Mouse (Mus musculus): ENCODE results near the gene Actc1. TPM values are rescaled to one million over a fixed set of nuclear protein-coding genes. Genes with fewer than 3 reads are reported as not detected.

The Actc1 gene
- polyA plus RNA-seq, 1 experiment from 2014 or later, result 116 TPM

- WGBS, result 58% methylated on average over 1 of the region's 1 CpGs
- no peaks in the 10 kb centered on the region for H3K36me3 ChIP-seq (replicated peaks; ENCODE audit: control insufficient read depth, insufficient read depth, low read depth, low read length)
- DNase-seq (ENCODE audit: low spot score) (no peak), ATAC-seq (replicated peaks; ENCODE audit: insufficient number of reproducible peaks, low FRiP score, low TSS enrichment, low read depth) (no peak)
- H3K4me2 ChIP-seq (ENCODE audit: low read depth, low read length), result no peak overlapping the region
- H3K4me3 ChIP-seq (ENCODE audit: low read depth, low read length), result no peak overlapping the region
- no peak overlapping the region for H3K27ac ChIP-seq (replicated peaks; ENCODE audit: low read depth, low read length)
- H3K27me3 ChIP-seq (ENCODE audit: control insufficient read depth, insufficient read depth, low read length), result no peaks in the 10 kb centered on the region
- H3K9ac ChIP-seq (replicated peaks; ENCODE audit: low read length), result no peak overlapping the region
- no peaks in the 10 kb centered on the region for H3K9me3 ChIP-seq (replicated peaks; ENCODE audit: control insufficient read depth, low read length)
- no peaks in the 10 kb centered on the region for H3K4me1 ChIP-seq (ENCODE audit: control insufficient read depth, insufficient read depth, low read length)
Measured at GRCm38 (mm10) chr2:114059608-114060007, 6.3 kb upstream of the Actc1 start.

GRCm38 (mm10) chr2:114058226-114058796 lies 5.0 kb upstream of the Actc1 start:
- H3K36me3 ChIP-seq (replicated peaks; ENCODE audit: control insufficient read depth, insufficient read depth, low read depth, low read length), result no peaks in the 10 kb centered on the region
- no peaks in the 10 kb centered on the region for H3K4me1 ChIP-seq (ENCODE audit: control insufficient read depth, insufficient read depth, low read length)
- no peak overlapping the region for H3K4me2 ChIP-seq (ENCODE audit: low read depth, low read length)
- no peak overlapping the region for H3K27ac ChIP-seq (replicated peaks; ENCODE audit: low read depth, low read length)
- H3K9ac ChIP-seq (replicated peaks; ENCODE audit: low read length), result no peak overlapping the region
- DNase-seq (ENCODE audit: low spot score) (no peak), ATAC-seq (replicated peaks; ENCODE audit: insufficient number of reproducible peaks, low FRiP score, low TSS enrichment, low read depth) (no peak)
- WGBS, result 92% methylated on average over 10 of the region's 10 CpGs
- H3K4me3 ChIP-seq (ENCODE audit: low read depth, low read length), result no peak overlapping the region
- no peaks in the 10 kb centered on the region for H3K27me3 ChIP-seq (ENCODE audit: control insufficient read depth, insufficient read depth, low read length)
- H3K9me3 ChIP-seq (replicated peaks; ENCODE audit: control insufficient read depth, low read length), result no peaks in the 10 kb centered on the region

DNA sequence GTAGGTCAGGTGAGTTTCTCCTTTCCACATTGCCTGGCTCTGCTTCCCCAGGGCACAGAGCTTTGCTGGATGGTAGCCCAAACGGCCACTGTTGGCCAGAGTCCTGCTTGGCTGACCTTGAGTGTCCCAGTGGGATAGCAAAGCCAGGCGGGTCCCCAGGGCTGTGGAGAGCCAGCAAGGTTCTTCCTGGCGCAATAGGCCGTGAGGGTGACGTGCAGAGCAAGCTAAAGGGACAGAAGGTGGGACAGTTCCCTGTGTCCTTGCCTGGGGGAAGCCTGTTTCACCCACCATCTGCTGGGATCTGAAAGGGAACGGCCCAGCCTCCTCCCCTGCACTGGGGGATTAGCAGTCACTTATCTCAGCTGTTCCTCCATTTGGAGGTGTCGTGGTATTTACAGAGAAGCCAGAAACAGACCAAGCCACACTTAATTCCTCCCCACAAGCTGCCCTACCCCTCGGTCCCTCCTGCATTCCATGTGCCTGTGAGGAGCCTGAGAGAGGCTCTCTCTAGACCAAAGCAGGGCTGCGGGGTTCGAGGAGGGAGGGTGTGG lies 4.0 kb upstream of the Actc1 start:
- Histone ChIP-seq H3K27me3 (ENCODE audit: control insufficient read depth, insufficient read depth, low read length) (no peaks in the 10 kb centered on the region), H3K9ac (replicated peaks; ENCODE audit: low read length) (no peak overlapping the region), H3K27ac (replicated peaks; ENCODE audit: low read depth, low read length) (no peak overlapping the region), H3K9me3 (replicated peaks; ENCODE audit: control insufficient read depth, low read length) (no peaks in the 10 kb centered on the region), H3K4me3 (ENCODE audit: low read depth, low read length) (no peak overlapping the region), H3K4me2 (ENCODE audit: low read depth, low read length) (no peak overlapping the region), H3K36me3 (replicated peaks; ENCODE audit: control insufficient read depth, insufficient read depth, low read depth, low read length) (no peaks in the 10 kb centered on the region), H3K4me1 (ENCODE audit: control insufficient read depth, insufficient read depth, low read length) (no peaks in the 10 kb centered on the region)
- DNase-seq (ENCODE audit: low spot score), result no peak
- ATAC-seq (replicated peaks; ENCODE audit: insufficient number of reproducible peaks, low FRiP score, low TSS enrichment, low read depth), result no peak; the same call in 1 of the 2 replicates
- WGBS, result 18% methylated on average over 10 of the region's 10 CpGs

DNA sequence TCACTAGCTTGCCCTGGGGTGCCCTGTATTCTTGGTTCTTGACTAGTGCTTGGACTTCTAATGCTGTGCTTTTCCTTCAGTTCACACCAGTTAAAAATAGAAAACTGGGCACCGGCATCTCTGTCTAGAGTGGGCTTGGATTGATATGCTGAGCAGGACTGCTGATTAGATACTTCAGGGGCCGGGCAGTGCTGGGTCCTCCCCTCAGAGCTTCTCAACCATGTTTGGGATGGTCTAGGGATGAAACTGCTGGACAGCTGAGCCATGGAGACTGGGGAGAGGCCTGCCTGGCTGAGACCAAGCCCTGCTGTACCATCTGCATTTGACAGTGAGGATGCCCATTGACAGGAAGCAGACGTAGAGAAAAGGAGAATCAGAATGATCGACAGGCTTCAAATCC lies 781 bp upstream of the Actc1 start:
- DNase-seq (ENCODE audit: low spot score) (no peak), ATAC-seq (replicated peaks; ENCODE audit: insufficient number of reproducible peaks, low FRiP score, low TSS enrichment, low read depth) (no peak)
- Histone ChIP-seq H3K27me3 (ENCODE audit: control insufficient read depth, insufficient read depth, low read length) (no peaks in the 10 kb centered on the region), H3K9ac (replicated peaks; ENCODE audit: low read length) (no peak overlapping the region), H3K36me3 (replicated peaks; ENCODE audit: control insufficient read depth, insufficient read depth, low read depth, low read length) (no peaks in the 10 kb centered on the region), H3K4me2 (ENCODE audit: low read depth, low read length) (no peak overlapping the region), H3K9me3 (replicated peaks; ENCODE audit: control insufficient read depth, low read length) (no peaks in the 10 kb centered on the region), H3K27ac (replicated peaks; ENCODE audit: low read depth, low read length) (no peak overlapping the region), H3K4me3 (ENCODE audit: low read depth, low read length) (no peak overlapping the region), H3K4me1 (ENCODE audit: control insufficient read depth, insufficient read depth, low read length) (no peaks in the 10 kb centered on the region)
- 84% methylated on average over 4 of the region's 4 CpGs for WGBS

DNA sequence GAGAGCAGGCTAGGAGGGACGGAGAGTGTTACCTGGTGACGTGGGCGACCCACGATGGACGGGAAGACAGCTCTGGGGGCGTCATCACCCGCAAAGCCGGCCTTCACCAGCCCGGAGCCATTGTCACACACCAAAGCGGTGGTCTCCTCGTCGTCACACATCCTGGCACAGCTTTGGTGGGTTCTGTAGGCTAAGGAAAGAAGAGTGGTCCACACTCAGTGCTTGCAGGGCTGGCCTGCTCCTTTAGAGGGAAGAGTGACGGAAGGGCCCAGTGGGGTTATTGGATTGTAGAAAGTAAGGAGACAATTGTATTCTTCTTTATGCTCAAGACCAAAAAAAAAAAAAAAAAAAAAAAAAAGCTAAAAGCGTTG lies 1.5 kb downstream of the Actc1 start:
- no peaks in the 10 kb centered on the region for H3K27me3 ChIP-seq (ENCODE audit: control insufficient read depth, insufficient read depth, low read length)
- H3K4me2 ChIP-seq (ENCODE audit: low read depth, low read length), result no peak overlapping the region
- DNase-seq (ENCODE audit: low spot score) (no peak), ATAC-seq (replicated peaks; ENCODE audit: insufficient number of reproducible peaks, low FRiP score, low TSS enrichment, low read depth) (no peak)
- H3K4me1 ChIP-seq (ENCODE audit: control insufficient read depth, insufficient read depth, low read length), result no peaks in the 10 kb centered on the region
- no peaks in the 10 kb centered on the region for H3K36me3 ChIP-seq (replicated peaks; ENCODE audit: control insufficient read depth, insufficient read depth, low read depth, low read length)
- no peak overlapping the region for H3K27ac ChIP-seq (replicated peaks; ENCODE audit: low read depth, low read length)
- WGBS, result 86% methylated on average over 14 of the region's 14 CpGs
- H3K9me3 ChIP-seq (replicated peaks; ENCODE audit: control insufficient read depth, low read length), result no peaks in the 10 kb centered on the region
- no peak overlapping the region for H3K9ac ChIP-seq (replicated peaks; ENCODE audit: low read length)
- no peak overlapping the region for H3K4me3 ChIP-seq (ENCODE audit: low read depth, low read length)

DNA sequence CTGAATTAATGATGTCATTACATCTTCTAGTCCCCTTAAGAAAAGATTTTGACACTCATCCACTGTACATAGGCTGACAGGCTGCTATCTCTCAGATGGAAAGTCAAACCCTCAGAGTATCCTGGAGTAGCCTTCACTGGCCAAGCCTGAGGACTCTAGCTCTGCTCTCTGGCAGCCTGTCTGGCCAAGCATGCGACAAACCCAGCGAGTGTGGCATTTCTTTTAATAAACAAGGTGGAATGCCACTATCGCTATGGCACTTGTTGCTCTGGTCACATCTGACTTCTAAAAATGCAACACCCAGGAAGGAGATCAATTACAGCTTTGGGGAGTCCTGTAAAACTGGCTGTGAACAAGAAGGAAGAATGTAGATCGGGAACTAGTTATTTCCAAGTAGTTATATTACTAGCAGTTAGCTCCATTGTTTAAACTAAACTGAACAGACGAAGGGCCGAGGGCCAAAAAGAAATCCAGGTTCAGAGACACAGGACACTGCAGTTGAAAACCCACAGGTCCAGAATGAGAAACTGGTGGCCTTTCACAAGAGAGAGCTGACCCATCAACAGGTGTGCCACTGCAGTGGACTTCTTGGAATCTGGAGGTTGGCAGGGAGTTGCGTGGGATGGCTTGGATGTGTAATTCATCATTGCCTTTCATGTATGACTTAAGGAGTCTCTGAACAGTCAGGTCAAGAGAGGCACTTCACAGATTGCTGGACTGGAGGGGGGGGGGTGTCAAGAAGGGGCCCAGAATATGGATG lies 2.1 kb downstream of the Actc1 start:
- H3K27ac ChIP-seq (replicated peaks; ENCODE audit: low read depth, low read length), result no peak overlapping the region
- H3K27me3 ChIP-seq (ENCODE audit: control insufficient read depth, insufficient read depth, low read length), result no peaks in the 10 kb centered on the region
- H3K4me2 ChIP-seq (ENCODE audit: low read depth, low read length), result no peak overlapping the region
- ATAC-seq (replicated peaks; ENCODE audit: insufficient number of reproducible peaks, low FRiP score, low TSS enrichment, low read depth) (no peak), DNase-seq (ENCODE audit: low spot score) (no peak)
- H3K9me3 ChIP-seq (replicated peaks; ENCODE audit: control insufficient read depth, low read length), result no peaks in the 10 kb centered on the region
- no peaks in the 10 kb centered on the region for H3K36me3 ChIP-seq (replicated peaks; ENCODE audit: control insufficient read depth, insufficient read depth, low read depth, low read length)
- WGBS, result 92% methylated on average over 7 of the region's 7 CpGs
- H3K9ac ChIP-seq (replicated peaks; ENCODE audit: low read length), result no peak overlapping the region
- H3K4me3 ChIP-seq (ENCODE audit: low read depth, low read length), result no peak overlapping the region
- no peaks in the 10 kb centered on the region for H3K4me1 ChIP-seq (ENCODE audit: control insufficient read depth, insufficient read depth, low read length)

- WGBS, result 93% methylated on average over 7 of the region's 7 CpGs
- Histone ChIP-seq H3K27ac (replicated peaks; ENCODE audit: low read depth, low read length) (no peak overlapping the region), H3K4me1 (ENCODE audit: control insufficient read depth, insufficient read depth, low read length) (no peaks in the 10 kb centered on the region), H3K36me3 (replicated peaks; ENCODE audit: control insufficient read depth, insufficient read depth, low read depth, low read length) (no peaks in the 10 kb centered on the region), H3K4me2 (ENCODE audit: low read depth, low read length) (no peak overlapping the region), H3K9me3 (replicated peaks; ENCODE audit: control insufficient read depth, low read length) (no peaks in the 10 kb centered on the region), H3K9ac (replicated peaks; ENCODE audit: low read length) (no peak overlapping the region), H3K27me3 (ENCODE audit: control insufficient read depth, insufficient read depth, low read length) (no peaks in the 10 kb centered on the region), H3K4me3 (ENCODE audit: low read depth, low read length) (no peak overlapping the region)
- no peak for ATAC-seq (replicated peaks; ENCODE audit: insufficient number of reproducible peaks, low FRiP score, low TSS enrichment, low read depth)
- no peak for DNase-seq (ENCODE audit: low spot score)
Measured at GRCm38 (mm10) chr2:114050150-114050549, 3.2 kb downstream of the Actc1 start.

- no peak for DNase-seq (ENCODE audit: low spot score)
- Histone ChIP-seq H3K27ac (replicated peaks; ENCODE audit: low read depth, low read length) (no peak overlapping the region), H3K4me2 (ENCODE audit: low read depth, low read length) (no peak overlapping the region), H3K4me3 (ENCODE audit: low read depth, low read length) (no peak overlapping the region), H3K27me3 (ENCODE audit: control insufficient read depth, insufficient read depth, low read length) (no peaks in the 10 kb centered on the region), H3K9me3 (replicated peaks; ENCODE audit: control insufficient read depth, low read length) (no peaks in the 10 kb centered on the region), H3K9ac (replicated peaks; ENCODE audit: low read length) (no peak overlapping the region), H3K36me3 (replicated peaks; ENCODE audit: control insufficient read depth, insufficient read depth, low read depth, low read length) (no peaks in the 10 kb centered on the region), H3K4me1 (ENCODE audit: control insufficient read depth, insufficient read depth, low read length) (no peaks in the 10 kb centered on the region)
- ATAC-seq (replicated peaks; ENCODE audit: insufficient number of reproducible peaks, low FRiP score, low TSS enrichment, low read depth), result no peak
- 92% methylated on average over 7 of the region's 7 CpGs for WGBS
Measured at GRCm38 (mm10) chr2:114049372-114049771, 4.0 kb downstream of the Actc1 start.

All from embryonic facial prominence, embryonic 11.5 days (tissue).